Mouse (Mus musculus) MN1 (cell line): ENCODE results near the gene Arhgef2.

Experiments used
- DNase-seq: peaks from one replicate; pipeline ENCODE4 v3.0.0-alpha.2; 2016; ENCODE audit warnings: low spot score

Gene Arhgef2

DNA sequence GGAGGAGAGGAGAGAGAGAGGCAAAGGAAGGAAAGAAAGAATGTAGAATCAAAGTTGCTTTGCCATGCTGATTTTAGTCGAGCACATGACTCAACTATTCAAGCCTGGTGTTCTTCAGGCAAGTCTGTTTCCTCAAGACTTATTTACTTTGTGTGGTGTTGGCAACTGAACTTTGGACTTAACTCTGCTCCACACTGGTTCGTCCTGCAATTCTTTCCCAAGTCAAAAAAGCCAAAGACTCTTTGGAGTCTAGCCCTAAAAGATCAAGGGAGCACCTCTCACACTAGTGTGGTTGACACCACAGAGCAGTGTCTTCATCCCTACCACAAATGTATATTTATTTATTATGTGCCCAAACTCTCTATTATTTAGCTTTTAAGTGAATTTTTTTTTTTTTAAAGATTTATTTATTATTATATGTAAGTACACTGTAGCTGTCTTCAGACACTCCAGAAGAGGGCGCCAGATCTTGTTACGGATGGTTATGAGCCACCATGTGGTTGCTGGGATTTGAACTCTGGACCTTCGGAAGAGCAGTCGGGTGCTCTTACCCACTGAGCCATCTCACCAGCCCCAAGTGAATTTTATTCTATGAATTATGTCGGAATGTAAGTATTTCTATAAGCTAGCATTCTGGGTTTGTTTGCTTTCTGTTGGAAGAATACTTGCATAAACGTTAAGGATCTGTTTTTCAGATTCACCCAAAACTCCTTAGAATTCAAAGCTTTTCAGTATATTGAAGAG, 78.6 kb downstream of the Arhgef2 start:
- DNase-seq, result no peak

DNA sequence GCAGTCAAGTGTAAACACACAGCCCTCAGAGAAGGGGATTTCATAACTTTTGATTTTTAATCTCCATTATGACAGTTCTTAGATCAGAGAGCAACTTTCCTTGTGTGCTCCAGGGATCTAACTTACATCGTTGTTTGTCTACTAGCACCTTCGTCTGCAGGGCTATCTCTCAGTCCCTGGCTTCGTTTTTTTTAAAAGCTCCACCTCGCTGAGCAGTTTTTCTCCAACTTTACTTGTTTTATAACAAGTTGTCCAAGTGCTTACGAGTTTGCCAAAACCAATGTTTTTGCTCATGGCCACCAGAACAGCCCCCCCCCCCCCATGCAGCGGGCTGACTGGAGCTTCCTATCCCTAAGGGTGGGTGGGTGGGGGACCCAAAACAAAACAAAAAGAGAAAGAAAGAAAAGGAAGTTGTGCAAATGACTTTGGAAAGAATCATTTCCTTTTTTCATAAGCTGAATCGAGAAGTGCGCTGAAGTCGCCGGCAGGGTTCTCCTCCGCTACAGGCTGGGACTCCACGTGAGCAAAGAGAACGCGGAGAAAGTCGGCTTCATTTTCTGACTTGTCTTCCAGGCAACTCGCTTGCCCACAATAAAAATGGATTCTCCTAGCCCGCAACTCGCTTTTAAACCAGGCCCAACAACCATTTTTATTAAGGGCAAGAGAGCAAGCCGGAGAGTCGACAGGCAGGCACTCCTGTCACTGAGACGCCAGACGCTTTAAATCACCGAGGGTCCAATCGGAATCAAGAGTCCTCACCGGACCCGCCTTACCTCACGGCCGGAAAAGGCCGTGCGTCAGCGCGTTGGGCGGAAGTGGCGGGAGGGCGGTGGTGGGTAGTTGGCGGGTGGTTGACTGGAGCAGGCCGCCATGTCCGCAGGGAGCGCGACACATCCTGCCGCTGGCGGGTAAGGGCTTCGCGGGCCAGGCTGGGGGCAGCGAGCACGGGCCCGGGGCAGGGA, 79.5 kb downstream of the Arhgef2 start, which contains the start of gene Khdc4:
Gene Khdc4 (plus strand): TSS at position 824 of the 962 bp plus-strand sequence.
- peak; percentile 99 for DNase-seq

DNA sequence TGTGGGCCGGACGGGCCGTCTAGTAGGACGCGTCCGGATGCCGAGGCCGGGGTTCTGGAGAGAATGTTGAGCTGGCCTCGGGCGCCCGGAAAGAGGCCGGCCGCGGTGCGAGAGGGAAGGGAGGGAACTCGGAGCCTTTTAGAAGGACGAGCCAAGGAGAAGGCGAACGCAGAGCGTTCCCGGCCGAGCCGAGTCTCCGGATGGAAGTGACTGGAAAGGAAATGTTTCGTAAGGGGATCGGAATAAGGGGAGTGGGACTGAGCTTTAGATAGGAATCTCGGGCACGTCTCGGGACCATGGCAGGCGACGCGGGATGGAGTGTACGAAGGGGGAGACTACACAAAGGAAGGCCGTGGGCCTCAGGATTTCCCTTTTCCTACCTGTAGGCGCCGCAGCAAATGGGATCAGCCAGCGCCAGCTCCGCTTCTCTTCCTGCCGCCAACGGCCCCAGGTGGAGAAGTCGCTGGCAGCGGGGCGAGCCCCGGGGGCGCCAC, 80.2 kb downstream of the Arhgef2 start:
- DNase-seq, result peak; percentile 83

DNA sequence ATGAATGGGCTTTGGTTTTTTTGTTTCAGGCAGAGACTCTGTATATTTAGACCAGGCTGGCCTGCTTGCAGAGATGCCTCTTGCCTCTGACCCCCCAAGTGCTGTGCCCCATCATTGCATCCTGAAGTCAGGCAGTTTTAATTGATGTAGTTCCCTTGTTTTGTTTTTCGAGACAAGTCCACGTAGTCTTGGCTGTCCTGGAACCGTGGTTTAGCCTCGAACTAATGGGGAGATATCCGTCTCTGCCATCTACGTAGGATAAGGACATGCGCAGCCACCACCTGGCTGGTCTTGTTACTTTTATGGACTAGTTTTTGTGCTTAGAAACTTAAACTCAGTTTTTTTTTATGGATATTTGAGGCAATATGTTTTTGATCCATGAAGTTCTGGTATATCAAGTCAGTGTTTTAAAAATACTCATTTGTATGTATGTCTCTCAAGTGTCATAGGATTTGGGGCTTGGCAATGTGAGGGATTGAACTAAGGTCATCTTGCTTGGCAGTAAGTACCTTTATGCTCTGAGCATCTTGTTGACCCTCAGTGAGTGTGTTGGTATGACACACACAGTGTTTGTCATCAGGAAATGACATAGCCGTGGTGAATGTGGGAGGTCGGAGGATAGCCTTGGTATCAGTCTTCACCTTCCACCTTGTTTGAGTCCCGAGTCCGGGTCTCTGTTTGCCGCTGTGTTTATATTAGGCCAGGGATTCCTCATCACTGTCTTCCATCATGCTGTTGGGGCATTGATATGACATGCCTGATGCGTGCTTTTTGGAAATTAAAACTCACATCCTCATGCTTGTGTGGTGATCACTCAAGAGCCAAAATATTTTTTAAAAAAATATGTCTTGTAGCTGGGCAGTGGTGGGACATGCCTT, 81.2 kb downstream of the Arhgef2 start:
- DNase-seq, result peak; percentile 15

DNA sequence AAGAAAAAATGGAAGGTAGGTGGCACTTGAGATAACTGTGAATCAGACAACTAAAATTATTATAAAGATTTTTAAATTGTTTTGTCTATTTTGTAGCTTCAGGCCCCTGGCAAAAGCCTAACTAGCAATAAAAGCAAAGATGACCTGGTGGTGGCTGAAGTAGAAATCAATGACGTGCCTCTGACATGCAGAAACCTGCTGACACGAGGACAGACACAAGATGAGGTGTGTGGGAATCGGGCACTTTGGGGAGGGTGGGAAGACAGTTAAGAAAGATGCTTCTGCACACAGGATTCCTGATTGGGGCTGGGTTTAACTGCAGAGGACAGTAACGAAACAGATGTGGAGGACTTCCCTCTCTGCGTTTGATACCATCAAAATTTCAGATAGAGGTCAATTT, 83.3 kb downstream of the Arhgef2 start:
- no peak for DNase-seq

DNA sequence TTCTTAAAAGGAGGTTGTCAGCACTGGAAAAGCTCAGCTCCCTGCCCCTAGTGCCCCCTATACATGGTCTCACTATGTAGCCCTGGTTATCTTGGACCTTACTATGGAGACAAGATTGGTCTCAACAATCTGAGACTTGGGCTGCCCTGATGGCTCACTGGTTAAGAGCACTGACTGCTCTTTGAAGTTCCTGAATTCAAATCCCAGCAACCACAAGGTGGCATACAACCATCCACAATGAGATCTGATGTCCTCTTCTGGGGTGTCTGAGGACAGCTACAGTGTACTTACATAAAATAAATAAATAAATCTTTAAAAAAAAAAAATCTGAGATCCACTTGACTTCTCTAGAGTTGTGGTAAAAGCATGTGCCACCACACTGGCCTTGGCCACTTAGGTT, 89.8 kb downstream of the Arhgef2 start:
- DNase-seq, result no peak
